Mouse (Mus musculus): Measurements from ENCODE around the gene Chgb. TPM values are rescaled to one million over a fixed set of nuclear protein-coding genes. Genes with fewer than 3 reads are reported as not detected.

Chgb gene
- polyA plus RNA-seq (2015; fragmentation: Nextera tagmentation; extraction: Ambion mirVana), result 40.6 and 48.8 TPM in 2 replicates

DNA sequence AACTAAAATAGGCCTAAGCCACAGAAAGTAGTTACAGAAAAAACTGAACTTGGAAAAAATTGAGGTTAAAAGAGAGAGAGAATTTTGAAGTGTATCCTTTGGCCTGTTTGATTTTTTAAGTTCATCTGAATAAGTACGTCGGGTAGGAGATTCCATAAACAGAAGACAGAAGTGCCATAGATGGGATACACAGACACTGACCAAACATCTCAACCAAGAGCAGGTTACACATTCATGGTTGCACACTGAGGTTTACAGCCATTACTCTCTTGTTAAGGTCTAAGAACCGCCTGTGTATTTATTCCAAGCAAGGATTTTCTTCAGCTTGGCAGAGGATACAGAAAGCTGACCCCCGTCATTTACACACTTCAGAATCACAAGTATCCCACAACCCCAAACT lies at the start of gene Chgb:
Gene Chgb (plus strand): TSS at position 301 of the 400 bp plus-strand sequence.
- H3K4me2 ChIP-seq (ENCODE audit: low read length), result peak within 1 kb of the TSS; percentile 69
- no peaks in the 10 kb centered on the region for H3K27me3 ChIP-seq (replicated peaks; ENCODE audit: control insufficient read depth, insufficient read depth, low read length)
- H3K9ac ChIP-seq (replicated peaks; ENCODE audit: low read depth, low read length), result peak within 1 kb of the TSS; percentile 90
- H3K36me3 ChIP-seq (ENCODE audit: control insufficient read depth, insufficient read depth), result no peaks in the 10 kb centered on the region
- 4% methylated on average over 4 of the region's 4 CpGs for WGBS
- peaks cover 8% of the 10 kb centered on the region; the same call in 1 of the 2 replicates for H3K4me1 ChIP-seq (replicated peaks; ENCODE audit: control insufficient read depth, insufficient read depth, low read length)
- H3K9me3 ChIP-seq (ENCODE audit: control insufficient read depth, low read length), result no peaks in the 10 kb centered on the region
- peak within 1 kb of the TSS; percentile 88 for H3K27ac ChIP-seq (ENCODE audit: low read length)
- ATAC-seq, result no peak
- H3K4me3 ChIP-seq (replicated peaks; ENCODE audit: low read length), result peak within 1 kb of the TSS; percentile 70

DNA sequence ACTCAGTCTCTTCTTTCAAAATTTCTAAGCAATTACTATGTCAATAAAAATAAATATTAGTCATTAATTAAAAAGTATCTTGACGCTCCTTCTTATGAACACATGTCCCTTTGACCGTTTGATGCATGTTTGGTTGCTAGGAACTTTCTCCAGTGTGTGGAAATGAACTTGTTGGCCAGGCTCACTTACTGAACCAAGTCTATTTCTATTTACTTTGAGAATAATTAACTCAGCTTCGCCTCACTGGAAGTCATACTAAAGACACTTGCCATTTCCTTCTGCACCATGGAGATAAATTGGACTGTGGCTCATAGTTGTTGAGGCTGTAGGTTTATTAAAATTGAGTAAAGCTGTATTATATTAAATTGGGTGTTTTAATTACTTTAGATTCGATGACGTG lies 48.1 kb upstream of the Chgb start:
- ATAC-seq, result no peak
- Histone ChIP-seq H3K36me3 (ENCODE audit: control insufficient read depth, insufficient read depth) (no peaks in the 10 kb centered on the region), H3K9me3 (ENCODE audit: control insufficient read depth, low read length) (no peaks in the 10 kb centered on the region), H3K9ac (replicated peaks; ENCODE audit: low read depth, low read length) (no peak overlapping the region), H3K4me3 (replicated peaks; ENCODE audit: low read length) (no peak overlapping the region), H3K27ac (ENCODE audit: low read length) (no peak overlapping the region), H3K4me2 (ENCODE audit: low read length) (no peak overlapping the region), H3K4me1 (replicated peaks; ENCODE audit: control insufficient read depth, insufficient read depth, low read length) (no peaks in the 10 kb centered on the region), H3K27me3 (replicated peaks; ENCODE audit: control insufficient read depth, insufficient read depth, low read length) (no peaks in the 10 kb centered on the region)
- 78% methylated on average over 5 of the region's 5 CpGs for WGBS

DNA sequence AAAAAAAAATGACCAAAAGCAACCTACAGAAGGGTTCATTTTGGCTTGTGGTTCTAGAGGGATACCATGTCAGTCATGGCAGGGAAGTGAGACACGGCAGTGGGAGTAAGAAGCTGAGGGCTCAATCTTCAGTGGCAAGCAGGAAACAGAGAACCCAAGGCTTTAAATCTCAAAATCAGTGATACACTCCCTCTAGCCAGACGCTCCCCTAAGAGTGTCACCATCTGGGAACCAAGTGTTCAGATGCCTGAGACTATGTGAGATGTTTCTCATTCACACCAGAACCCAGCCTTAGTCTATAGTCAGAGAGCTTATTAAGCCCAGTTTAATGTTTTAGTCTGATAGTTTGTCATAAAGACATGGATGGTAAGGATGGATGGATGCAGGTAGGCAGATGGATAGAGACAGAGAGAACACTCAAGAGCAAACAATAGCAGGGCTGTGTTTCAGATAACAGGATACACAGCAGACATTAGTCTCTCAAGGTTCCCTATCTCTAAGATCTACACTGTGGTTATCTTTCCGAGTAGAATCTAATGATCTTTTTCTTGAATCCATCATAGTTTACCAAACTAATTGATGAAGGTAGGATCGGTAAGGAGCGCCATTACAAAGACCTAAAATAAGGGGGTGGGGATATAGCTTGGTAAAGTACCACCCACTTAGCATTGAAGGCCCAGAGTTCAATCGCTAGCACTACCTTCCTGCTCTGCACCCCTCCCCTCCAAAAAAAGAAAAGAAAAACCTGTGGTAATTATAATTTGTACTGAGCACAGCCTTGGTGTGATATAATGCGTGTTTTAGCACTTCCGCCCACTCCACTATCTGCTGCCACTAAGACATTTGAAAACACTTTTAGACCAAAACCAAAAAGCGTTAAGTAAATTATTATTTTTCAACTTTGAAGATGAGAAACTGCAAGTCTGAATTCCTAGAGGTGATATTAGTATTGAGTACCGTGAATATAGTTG lies 47.2 kb upstream of the Chgb start:
- Histone ChIP-seq H3K4me3 (replicated peaks; ENCODE audit: low read length) (no peak overlapping the region), H3K27me3 (replicated peaks; ENCODE audit: control insufficient read depth, insufficient read depth, low read length) (no peaks in the 10 kb centered on the region), H3K9me3 (ENCODE audit: control insufficient read depth, low read length) (no peaks in the 10 kb centered on the region), H3K36me3 (ENCODE audit: control insufficient read depth, insufficient read depth) (no peaks in the 10 kb centered on the region), H3K9ac (replicated peaks; ENCODE audit: low read depth, low read length) (no peak overlapping the region), H3K4me2 (ENCODE audit: low read length) (no peak overlapping the region), H3K27ac (ENCODE audit: low read length) (no peak overlapping the region), H3K4me1 (replicated peaks; ENCODE audit: control insufficient read depth, insufficient read depth, low read length) (no peaks in the 10 kb centered on the region)
- no peak for ATAC-seq
- WGBS, result 94% methylated on average over 10 of the region's 10 CpGs

DNA sequence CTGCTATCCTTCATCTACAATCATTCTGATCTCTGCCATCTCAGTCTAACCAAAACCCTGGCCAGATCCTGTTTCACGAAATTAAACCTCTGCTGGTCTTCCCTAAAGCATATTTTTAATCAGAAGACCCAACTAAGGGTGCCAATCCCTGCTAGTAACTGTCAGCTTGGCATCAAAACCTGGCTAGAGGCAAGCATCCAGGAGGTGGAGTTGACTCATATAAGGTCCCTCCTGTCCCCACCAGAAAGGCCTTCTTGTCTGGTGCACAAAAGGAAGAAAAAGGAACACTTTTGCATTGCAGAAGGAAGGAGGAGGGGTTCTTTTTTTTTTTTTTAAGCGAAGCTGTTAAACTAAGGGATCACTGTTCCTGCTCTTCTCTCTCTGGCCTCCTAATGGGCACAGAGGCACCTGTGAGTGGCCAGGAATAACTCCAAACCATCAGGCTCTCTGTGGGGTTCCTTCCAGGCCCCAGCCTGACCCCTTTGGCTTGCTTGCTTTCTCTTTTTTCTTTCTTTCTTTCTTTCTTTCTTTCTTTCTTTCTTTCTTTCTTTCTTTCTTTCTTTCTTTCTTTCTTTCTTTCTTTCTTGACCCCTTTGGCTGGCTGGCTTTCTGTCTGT lies 42.2 kb upstream of the Chgb start:
- no peak overlapping the region for H3K9ac ChIP-seq (replicated peaks; ENCODE audit: low read depth, low read length)
- H3K4me1 ChIP-seq (replicated peaks; ENCODE audit: control insufficient read depth, insufficient read depth, low read length), result no peaks in the 10 kb centered on the region
- H3K27ac ChIP-seq (ENCODE audit: low read length), result no peak overlapping the region
- H3K4me2 ChIP-seq (ENCODE audit: low read length), result no peak overlapping the region
- no peaks in the 10 kb centered on the region for H3K27me3 ChIP-seq (replicated peaks; ENCODE audit: control insufficient read depth, insufficient read depth, low read length)
- WGBS, result 42% methylated on average over 2 of the region's 2 CpGs
- no peaks in the 10 kb centered on the region for H3K9me3 ChIP-seq (ENCODE audit: control insufficient read depth, low read length)
- H3K36me3 ChIP-seq (ENCODE audit: control insufficient read depth, insufficient read depth), result no peaks in the 10 kb centered on the region
- ATAC-seq, result no peak
- no peak overlapping the region for H3K4me3 ChIP-seq (replicated peaks; ENCODE audit: low read length)

DNA sequence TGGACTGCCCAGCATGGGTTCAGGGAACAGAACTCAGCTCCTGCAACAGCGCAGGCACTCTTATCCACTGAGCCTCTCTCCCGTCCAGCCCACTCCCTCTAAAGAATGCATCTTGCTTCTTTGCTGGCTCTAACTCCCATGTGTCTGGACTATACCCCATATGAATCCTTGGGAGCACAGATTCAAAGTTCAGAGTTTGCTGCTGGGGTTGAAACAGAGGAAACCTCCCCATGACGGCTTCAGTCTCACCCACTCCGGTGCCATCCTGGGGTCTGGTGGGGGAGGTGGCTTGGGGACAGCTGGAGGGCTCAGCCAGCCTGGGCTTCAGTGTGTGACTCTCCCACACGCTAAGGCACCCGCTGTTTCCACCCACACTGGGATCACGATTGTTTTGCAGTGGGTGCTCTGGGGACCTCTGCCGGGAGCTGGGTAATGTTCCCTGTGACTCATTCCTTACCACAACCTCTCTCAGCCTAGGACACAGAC lies 39.2 kb upstream of the Chgb start:
- ATAC-seq, result peak; percentile 36; the same call in 1 of the 2 replicates
- 42% methylated on average over 8 of the region's 8 CpGs for WGBS

DNA sequence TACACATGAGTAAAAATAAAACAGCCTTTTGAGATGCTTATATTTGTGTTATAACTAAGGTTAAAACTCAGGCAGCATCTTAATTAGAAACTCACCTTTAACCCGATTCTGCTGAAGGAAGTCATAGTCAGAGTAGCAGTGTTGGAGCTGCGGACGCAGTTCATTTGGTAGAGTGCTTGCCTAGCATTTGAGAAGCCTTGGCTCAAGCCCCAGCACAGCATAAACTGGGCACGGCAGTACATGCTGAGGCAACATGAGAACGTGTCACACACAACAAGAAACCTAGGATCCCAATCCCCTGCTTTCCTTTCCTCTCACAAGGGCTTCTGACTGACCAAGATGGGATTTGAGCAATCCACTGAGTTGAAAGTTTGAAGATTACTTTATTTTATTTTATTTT lies 36.2 kb upstream of the Chgb start:
- no peaks in the 10 kb centered on the region for H3K36me3 ChIP-seq (ENCODE audit: control insufficient read depth, insufficient read depth)
- H3K4me3 ChIP-seq (replicated peaks; ENCODE audit: low read length), result no peak overlapping the region
- ATAC-seq, result no peak
- H3K4me2 ChIP-seq (ENCODE audit: low read length), result no peak overlapping the region
- H3K27me3 ChIP-seq (replicated peaks; ENCODE audit: control insufficient read depth, insufficient read depth, low read length), result no peaks in the 10 kb centered on the region
- no peaks in the 10 kb centered on the region for H3K4me1 ChIP-seq (replicated peaks; ENCODE audit: control insufficient read depth, insufficient read depth, low read length)
- H3K9ac ChIP-seq (replicated peaks; ENCODE audit: low read depth, low read length), result no peak overlapping the region
- H3K27ac ChIP-seq (ENCODE audit: low read length), result no peak overlapping the region
- no peaks in the 10 kb centered on the region for H3K9me3 ChIP-seq (ENCODE audit: control insufficient read depth, low read length)
- 84% methylated on average over 5 of the region's 5 CpGs for WGBS

More for the DNA sequence above, 39.2 kb upstream of the Chgb start:
- H3K27me3 ChIP-seq (replicated peaks; ENCODE audit: control insufficient read depth, insufficient read depth, low read length), result no peaks in the 10 kb centered on the region
- H3K27ac ChIP-seq (ENCODE audit: low read length), result no peak overlapping the region
- H3K9me3 ChIP-seq (ENCODE audit: control insufficient read depth, low read length), result no peaks in the 10 kb centered on the region
- H3K4me3 ChIP-seq (replicated peaks; ENCODE audit: low read length), result no peak overlapping the region
- H3K9ac ChIP-seq (replicated peaks; ENCODE audit: low read depth, low read length), result no peak overlapping the region
- no peak overlapping the region for H3K4me2 ChIP-seq (ENCODE audit: low read length)
- H3K36me3 ChIP-seq (ENCODE audit: control insufficient read depth, insufficient read depth), result no peaks in the 10 kb centered on the region
- H3K4me1 ChIP-seq (replicated peaks; ENCODE audit: control insufficient read depth, insufficient read depth, low read length), result no peaks in the 10 kb centered on the region

DNA sequence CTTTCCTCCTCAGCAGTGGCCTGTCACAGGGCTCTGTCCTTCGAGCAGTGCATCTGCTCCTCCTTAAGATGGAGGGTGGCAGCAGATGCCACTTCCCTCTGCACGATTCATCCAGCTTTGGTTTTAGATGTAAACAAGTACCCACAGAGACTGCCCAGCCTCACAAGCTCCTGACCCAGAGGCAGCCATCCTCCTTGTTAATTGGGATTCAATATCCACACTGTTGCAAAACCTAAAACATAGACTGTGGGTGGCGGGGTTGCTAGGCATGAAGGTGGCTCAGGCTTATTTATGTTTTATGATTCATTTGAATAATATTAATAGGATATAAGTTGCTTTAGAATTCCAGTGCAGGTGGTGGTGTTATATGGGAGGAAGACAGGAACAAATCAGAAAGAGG lies 35.0 kb upstream of the Chgb start:
- ATAC-seq, result no peak
- no peak overlapping the region for H3K4me2 ChIP-seq (ENCODE audit: low read length)
- WGBS, result 86% methylated on average over 3 of the region's 3 CpGs
- no peak overlapping the region for H3K9ac ChIP-seq (replicated peaks; ENCODE audit: low read depth, low read length)
- H3K36me3 ChIP-seq (ENCODE audit: control insufficient read depth, insufficient read depth), result no peaks in the 10 kb centered on the region
- no peaks in the 10 kb centered on the region for H3K27me3 ChIP-seq (replicated peaks; ENCODE audit: control insufficient read depth, insufficient read depth, low read length)
- no peak overlapping the region for H3K27ac ChIP-seq (ENCODE audit: low read length)
- peaks cover 5% of the 10 kb centered on the region for H3K4me1 ChIP-seq (replicated peaks; ENCODE audit: control insufficient read depth, insufficient read depth, low read length)
- H3K9me3 ChIP-seq (ENCODE audit: control insufficient read depth, low read length), result no peaks in the 10 kb centered on the region
- no peak overlapping the region for H3K4me3 ChIP-seq (replicated peaks; ENCODE audit: low read length)

DNA sequence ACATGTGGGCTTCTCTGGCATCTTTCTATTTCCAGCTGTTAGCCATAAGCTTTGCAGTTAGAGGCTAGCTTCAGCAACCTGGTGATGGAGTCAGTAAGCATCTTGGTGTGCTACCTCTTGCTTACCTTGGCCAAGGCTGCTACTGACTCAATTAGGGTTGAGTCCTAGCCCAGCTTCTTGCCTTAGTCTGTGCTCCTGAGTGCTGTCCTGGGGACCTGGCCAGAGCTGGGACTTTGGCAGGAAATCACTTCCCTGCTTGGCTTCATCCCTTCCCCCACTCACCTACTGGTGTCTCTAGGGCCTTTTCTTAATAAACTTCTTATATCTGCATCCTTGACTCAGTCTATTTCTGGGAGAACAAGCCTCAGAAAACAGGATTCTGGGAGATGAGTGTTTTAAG lies 30.4 kb upstream of the Chgb start:
- Histone ChIP-seq H3K4me2 (ENCODE audit: low read length) (no peak overlapping the region), H3K9ac (replicated peaks; ENCODE audit: low read depth, low read length) (no peak overlapping the region), H3K27me3 (replicated peaks; ENCODE audit: control insufficient read depth, insufficient read depth, low read length) (no peaks in the 10 kb centered on the region), H3K27ac (ENCODE audit: low read length) (no peak overlapping the region), H3K9me3 (ENCODE audit: control insufficient read depth, low read length) (no peaks in the 10 kb centered on the region), H3K4me3 (replicated peaks; ENCODE audit: low read length) (no peak overlapping the region), H3K36me3 (ENCODE audit: control insufficient read depth, insufficient read depth) (no peaks in the 10 kb centered on the region), H3K4me1 (replicated peaks; ENCODE audit: control insufficient read depth, insufficient read depth, low read length) (peaks cover 17% of the 10 kb centered on the region)
- ATAC-seq, result no peak

All from forebrain, embryonic 16.5 days (tissue).